Mouse (Mus musculus) limb, embryonic 12.5 days (tissue): ENCODE measurements around the gene Ankrd66. TPM values are rescaled to one million over a fixed set of nuclear protein-coding genes. Genes with fewer than 3 reads are reported as not detected.
A peak's percentile ranks its signal among the peaks of the same experiment; 100 is the strongest.

Source experiments
- ATAC-seq: fragments of 200-750 bp; cut with Nextera tagmentation; 2 replicates; pipeline ENCODE4 v1.8.0; 2017; ENCODE audit warnings: low read depth, moderate TSS enrichment; ENCODE audit not compliant: insufficient number of reproducible peaks, insufficient read depth, low FRiP score, low TSS enrichment
- H3K27ac ChIP-seq: fragments of 300-500 bp; sonication (generic); 2 replicates; pipeline ENCODE4 v1.5.1; 2016; ENCODE audit warnings: mild to moderate bottlenecking, moderate library complexity
- H3K27me3 ChIP-seq: fragments of 300-500 bp; sonication (generic); 2 replicates; pipeline ENCODE4 v1.6.1; 2016; ENCODE audit warnings: mild to moderate bottlenecking, moderate library complexity
- H3K36me3 ChIP-seq: fragments of 300-500 bp; sonication (generic); 2 replicates; pipeline ENCODE4 v1.6.1; 2016; ENCODE audit warnings: mild to moderate bottlenecking, moderate library complexity
- H3K4me1 ChIP-seq: fragments of 300-500 bp; sonication (generic); replicated peaks from 2 replicates; pipeline ENCODE4 v1.6.1; 2016
- H3K4me2 ChIP-seq: fragments of 300-500 bp; sonication (generic); 2 replicates; pipeline ENCODE4 v1.6.1; 2016; ENCODE audit warnings: mild to moderate bottlenecking, moderate library complexity
- H3K4me3 ChIP-seq: fragments of 300-500 bp; sonication (generic); replicated peaks from 2 replicates; pipeline ENCODE4 v1.5.1; 2016; ENCODE audit warnings: mild to moderate bottlenecking
- H3K9ac ChIP-seq: fragments of 300-500 bp; sonication (generic); replicated peaks from 2 replicates; pipeline ENCODE4 v1.6.1; 2016; ENCODE audit warnings: mild to moderate bottlenecking, moderate library complexity
- H3K9me3 ChIP-seq: fragments of 300-500 bp; sonication (generic); 2 replicates; pipeline ENCODE4 v1.6.1; 2016; ENCODE audit warnings: mild to moderate bottlenecking, moderate library complexity
- WGBS: fragments of 180-500 bp; shearing (Covaris S2); methylation state at CpG from one replicate; pipeline ENCODE4 v1.1.7; 2016; 5-methylcytosine and 5-hydroxymethylcytosine counted together
- polyA plus RNA-seq: library from polyadenylated mRNA; unstranded; fragments of >200 nt; fragmentation: Nextera tagmentation; extraction: Ambion mirVana; gene quantifications from 2 replicates; pipeline ENCODE4 v1.2.1, GENCODE M21; 2016

Gene Ankrd66
- polyA plus RNA-seq, 1 experiment from 2014 or later, result not detected

DNA sequence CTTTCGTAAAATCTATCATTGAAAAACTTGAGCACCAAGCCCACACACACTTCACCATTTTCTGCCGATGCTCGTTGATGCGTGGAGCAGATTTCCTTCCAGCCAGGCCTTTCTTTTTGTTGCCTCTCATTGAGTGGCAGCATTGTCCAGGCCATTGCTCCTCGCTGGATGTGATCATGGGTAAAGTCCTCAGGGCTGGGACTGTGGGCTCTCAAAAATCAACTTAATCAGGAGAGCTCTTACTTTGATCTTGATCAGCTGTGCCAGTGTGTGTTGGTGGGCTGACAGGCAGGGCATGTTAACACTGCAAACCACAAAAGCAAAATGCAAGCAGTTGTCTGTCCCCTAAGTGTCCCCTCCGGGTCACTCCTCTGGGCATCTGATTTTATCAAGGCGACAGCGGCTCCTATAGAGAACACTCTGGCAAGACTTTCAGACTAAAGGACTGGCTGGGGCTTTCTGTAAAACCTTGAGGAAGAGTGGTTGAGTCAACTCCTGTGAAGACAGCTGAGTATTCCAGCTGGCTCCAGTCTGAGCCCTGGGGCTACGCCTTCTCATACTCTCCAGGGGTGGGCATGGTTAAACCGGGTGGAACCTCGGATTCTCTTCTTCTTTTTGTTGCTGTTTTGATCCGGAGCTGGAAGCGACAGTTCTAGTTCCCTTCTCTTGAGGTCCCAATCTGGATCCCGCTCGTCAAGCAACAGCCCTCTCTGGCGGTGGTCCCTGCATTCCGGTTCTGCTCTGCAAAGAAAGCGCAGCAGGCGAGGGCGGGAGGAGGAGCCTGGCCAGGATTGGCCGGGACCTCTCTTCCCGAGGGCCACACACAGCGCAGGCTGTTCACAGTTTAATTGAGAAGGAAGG, 8.8 kb downstream of the Ankrd66 start:
- Histone ChIP-seq H3K9ac (no peak overlapping the region), H3K9me3 (no peaks in the 10 kb centered on the region), H3K4me3 (peak overlapping the region; percentile 24), H3K27me3 (no peaks in the 10 kb centered on the region), H3K4me1 (peaks cover 8% of the 10 kb centered on the region; the same call in 1 of the 2 replicates), H3K4me2 (peak overlapping the region; percentile 54), H3K36me3 (no peaks in the 10 kb centered on the region), H3K27ac (no peak overlapping the region)
- ATAC-seq, result peak; percentile 89
- WGBS, result 17% methylated on average over 23 of the region's 23 CpGs

DNA sequence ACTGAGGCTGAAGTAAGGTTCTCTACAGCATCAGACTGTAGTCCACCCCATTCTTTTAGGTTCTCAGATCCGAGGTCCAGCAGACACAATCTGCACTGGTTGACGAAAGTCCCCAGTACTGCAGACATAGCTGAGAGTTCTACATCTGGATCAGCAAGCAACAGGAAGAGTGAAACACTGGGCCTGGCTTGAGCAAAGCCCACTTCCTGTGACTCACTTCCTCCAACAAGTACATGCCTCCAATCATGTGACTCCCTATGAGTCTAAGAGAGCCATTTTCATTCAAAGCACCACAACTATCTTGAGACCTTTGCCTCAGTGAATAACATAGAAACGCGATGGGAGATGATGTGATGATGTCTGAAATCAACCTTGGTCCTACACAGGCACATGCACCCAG, 12.2 kb downstream of the Ankrd66 start:
- Histone ChIP-seq H3K36me3 (no peaks in the 10 kb centered on the region), H3K9ac (no peak overlapping the region), H3K9me3 (no peaks in the 10 kb centered on the region), H3K27me3 (no peaks in the 10 kb centered on the region), H3K4me1 (peaks cover 8% of the 10 kb centered on the region; the same call in 1 of the 2 replicates), H3K4me2 (no peak overlapping the region), H3K4me3 (no peak overlapping the region), H3K27ac (no peak overlapping the region)
- no peak for ATAC-seq
- 94% methylated on average over 4 of the region's 4 CpGs for WGBS

DNA sequence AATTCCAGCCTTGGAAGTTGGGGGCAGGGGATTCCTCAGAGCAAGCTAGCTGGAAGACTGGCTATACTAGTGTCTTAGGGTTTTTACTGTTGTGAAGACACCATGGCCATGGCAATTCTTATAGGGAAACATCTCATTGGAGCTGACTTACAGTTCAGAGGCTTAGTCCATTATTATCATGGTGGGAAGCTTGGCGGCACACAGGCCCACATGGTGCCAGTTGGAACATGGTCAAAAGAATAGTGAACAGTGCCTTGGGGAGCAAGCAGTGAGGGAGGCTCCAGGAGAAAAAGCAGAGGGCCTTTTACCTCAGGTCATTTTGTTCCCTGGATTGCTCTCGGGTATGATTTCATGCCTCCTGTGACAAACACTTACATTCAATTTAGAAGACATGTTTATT, 12.9 kb downstream of the Ankrd66 start:
- ATAC-seq, result no peak
- H3K27me3 ChIP-seq, result no peaks in the 10 kb centered on the region
- H3K4me1 ChIP-seq, result peaks cover 8% of the 10 kb centered on the region; the same call in 1 of the 2 replicates
- WGBS, result 95% methylated on average over 2 of the region's 2 CpGs
- no peak overlapping the region for H3K9ac ChIP-seq
- H3K9me3 ChIP-seq, result peaks cover under 1% of the 10 kb centered on the region; the same call in 1 of the 2 replicates
- no peak overlapping the region for H3K4me3 ChIP-seq
- H3K4me2 ChIP-seq, result no peak overlapping the region
- H3K27ac ChIP-seq, result no peak overlapping the region
- no peaks in the 10 kb centered on the region for H3K36me3 ChIP-seq

DNA sequence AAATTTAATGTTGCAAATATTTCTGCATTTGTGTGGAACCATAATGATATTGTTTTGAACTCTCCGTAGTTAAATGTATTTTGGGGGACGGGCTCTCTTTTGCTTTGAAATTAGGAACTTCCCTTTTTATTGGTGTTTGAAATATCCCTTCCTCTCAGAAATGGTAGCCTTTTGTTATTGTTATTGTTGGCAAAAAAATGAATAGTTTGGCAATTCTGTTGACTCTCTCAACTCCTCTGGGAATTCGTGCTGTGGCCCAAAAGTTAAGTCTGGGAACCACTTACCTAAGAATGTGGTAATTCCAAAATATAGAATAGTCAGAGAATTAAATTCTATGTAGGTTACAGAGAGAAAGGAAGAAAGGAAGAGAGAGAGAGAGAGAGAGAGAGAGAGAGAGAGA, 23.3 kb downstream of the Ankrd66 start:
- H3K4me3 ChIP-seq, result no peak overlapping the region
- no peaks in the 10 kb centered on the region for H3K27me3 ChIP-seq
- peaks cover 1% of the 10 kb centered on the region; the same call in 1 of the 2 replicates for H3K9me3 ChIP-seq
- no peak overlapping the region for H3K4me2 ChIP-seq
- ATAC-seq, result no peak
- no peaks in the 10 kb centered on the region for H3K36me3 ChIP-seq
- no peak overlapping the region for H3K27ac ChIP-seq
- H3K4me1 ChIP-seq, result no peaks in the 10 kb centered on the region
- WGBS, result 83% methylated on average over 3 of the region's 3 CpGs
- H3K9ac ChIP-seq, result no peak overlapping the region

DNA sequence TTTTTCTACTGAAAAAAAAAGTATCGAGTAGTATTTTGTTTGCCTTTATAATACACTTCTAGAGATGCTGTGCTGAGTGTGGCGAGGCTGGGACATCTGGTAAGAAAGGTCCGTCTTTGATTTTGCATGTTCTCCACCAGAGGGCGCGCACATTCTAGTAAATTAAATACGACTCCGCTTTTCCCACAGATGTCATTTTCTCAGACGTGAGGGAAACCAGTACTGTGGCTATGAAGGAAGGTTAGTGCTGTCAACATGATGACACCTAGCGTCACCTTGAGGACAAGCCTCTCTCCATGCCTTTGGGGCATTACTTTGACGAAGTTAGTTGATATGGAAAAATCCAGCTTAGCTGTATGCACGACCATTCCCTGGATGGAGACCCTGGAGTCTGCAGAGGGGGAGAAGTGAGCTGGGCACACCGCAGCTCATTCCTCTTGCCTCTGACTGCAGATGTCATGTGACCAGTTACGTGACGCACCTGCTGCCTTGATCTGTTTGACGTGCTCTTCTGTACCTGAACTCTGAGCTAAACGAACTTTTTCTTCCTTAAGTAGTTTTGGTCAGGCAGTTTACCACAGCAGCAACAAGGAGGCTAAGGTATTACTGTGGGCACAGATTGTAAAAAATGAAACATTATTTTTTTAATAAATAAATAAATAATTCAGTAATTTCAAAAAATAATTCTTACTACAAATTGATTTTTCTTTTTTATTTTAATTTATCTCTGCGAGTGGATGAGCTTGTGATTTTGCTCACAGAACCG, 24.6 kb downstream of the Ankrd66 start:
- whole genome bisulfite sequencing, result 28% methylated on average over 18 of the region's 18 CpGs

DNA sequence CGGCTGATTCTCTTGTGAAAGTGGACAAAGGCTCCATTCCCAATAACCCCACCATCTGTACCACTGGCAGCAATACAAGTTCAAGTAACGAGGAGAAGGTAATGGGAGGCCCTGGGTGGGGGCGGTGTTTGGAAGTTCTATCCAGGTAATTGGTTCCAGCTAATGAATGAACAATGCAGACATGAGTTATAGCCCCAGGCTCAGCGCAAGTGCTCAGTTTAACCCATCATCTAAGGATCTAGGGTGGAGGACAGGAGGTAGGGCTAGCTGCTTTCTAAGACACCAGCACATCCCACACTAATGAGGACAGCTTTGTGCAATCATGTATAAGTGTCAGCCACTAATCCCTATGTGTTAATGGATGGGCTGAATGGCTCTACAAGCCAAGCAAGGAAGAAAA, 32.7 kb downstream of the Ankrd66 start:
- Histone ChIP-seq H3K27ac (no peak overlapping the region), H3K4me3 (no peak overlapping the region), H3K4me2 (no peak overlapping the region), H3K27me3 (no peaks in the 10 kb centered on the region), H3K9ac (no peak overlapping the region), H3K9me3 (peaks cover 9% of the 10 kb centered on the region), H3K4me1 (peaks cover 6% of the 10 kb centered on the region; the same call in 1 of the 2 replicates), H3K36me3 (no peaks in the 10 kb centered on the region)
- ATAC-seq, result no peak
- WGBS, result 31% methylated on average over 4 of the region's 4 CpGs

More for the DNA sequence above, 24.6 kb downstream of the Ankrd66 start:
- H3K4me2 ChIP-seq, result no peak overlapping the region
- H3K9me3 ChIP-seq, result peaks cover 9% of the 10 kb centered on the region
- H3K4me1 ChIP-seq, result no peaks in the 10 kb centered on the region
- no peak overlapping the region for H3K27ac ChIP-seq
- no peaks in the 10 kb centered on the region for H3K27me3 ChIP-seq
- H3K9ac ChIP-seq, result no peak overlapping the region
- H3K4me3 ChIP-seq, result no peak overlapping the region
- peak; percentile 56; the same call in 1 of the 2 replicates for ATAC-seq
- no peaks in the 10 kb centered on the region for H3K36me3 ChIP-seq

DNA sequence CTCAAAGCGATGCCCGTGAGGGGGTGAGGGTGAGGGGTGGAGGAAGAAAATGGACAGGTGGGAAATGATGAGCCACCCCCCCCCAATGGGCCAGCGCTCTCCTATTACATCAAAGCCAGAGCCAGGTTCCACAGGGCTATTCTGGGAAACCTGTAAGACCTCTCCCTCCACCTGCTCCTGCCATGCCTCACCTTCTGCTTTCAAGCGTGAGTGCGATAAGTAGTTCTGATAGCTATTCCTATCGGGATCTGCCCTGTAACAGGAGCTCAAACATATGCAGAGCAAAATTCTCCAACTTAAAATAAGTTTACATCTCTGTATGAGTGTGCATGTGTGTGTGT, 38.9 kb downstream of the Ankrd66 start:
- no peaks in the 10 kb centered on the region for H3K4me1 ChIP-seq
- no peak overlapping the region for H3K4me2 ChIP-seq
- no peak overlapping the region for H3K27ac ChIP-seq
- H3K9ac ChIP-seq, result no peak overlapping the region
- H3K4me3 ChIP-seq, result no peak overlapping the region
- 63% methylated on average over 6 of the region's 6 CpGs for WGBS
- no peaks in the 10 kb centered on the region for H3K9me3 ChIP-seq
- no peaks in the 10 kb centered on the region for H3K27me3 ChIP-seq
- ATAC-seq, result no peak
- no peaks in the 10 kb centered on the region for H3K36me3 ChIP-seq

DNA sequence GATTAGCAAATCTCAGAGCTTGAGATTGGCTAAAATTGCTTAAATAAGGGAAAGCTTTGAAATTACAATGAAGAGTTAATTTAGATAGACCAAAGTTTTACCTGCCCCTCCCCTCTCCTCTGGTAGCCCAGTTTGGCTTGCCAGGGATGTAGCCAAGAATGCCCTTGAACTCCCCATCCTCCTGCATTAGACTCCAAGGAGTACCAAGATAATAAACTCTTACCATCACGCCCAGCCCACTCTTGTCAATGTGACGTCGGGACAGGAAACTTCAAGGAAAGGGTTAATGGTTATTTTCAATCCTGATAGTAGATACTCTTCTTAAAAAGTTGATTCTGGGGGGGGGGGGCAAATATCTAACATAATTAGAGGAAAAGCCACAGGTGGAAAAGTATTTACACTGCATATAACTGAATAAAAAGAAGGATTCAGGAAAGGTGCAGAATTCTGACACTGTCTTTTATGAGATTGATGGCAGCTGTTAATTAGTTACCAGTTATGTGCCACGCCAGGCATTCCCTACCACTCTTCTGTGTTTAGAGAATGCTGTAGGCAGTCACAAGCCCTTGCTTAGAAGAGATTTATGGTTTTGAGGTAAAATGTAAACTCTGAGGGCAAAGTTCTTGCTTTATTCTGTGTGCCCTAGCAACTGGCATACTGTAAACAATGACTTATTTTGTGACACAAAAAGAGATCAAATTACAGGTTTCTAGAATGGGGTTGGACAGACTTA, 39.4 kb downstream of the Ankrd66 start:
- no peak for ATAC-seq
- WGBS, result 51% methylated on average over 4 of the region's 4 CpGs

DNA sequence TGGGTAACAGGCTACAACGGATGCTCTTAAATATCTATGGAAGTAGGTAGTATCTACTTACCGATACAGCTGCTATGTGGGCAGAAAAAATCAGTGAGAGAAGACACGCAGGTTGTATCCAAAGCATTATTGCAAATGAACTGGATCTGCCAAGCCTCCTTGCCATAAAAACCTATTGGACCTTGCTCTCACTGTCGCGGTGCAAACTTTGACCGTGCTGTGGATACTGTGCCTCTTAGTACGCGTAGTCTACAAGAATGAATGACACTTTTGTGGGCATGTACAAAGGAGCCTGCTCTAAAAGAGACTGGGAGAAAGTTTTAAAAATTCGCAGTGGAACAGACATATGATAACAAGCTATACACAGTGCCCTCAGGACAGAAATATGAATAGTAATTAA, 40.8 kb downstream of the Ankrd66 start, which contains the start of gene Mep1a:
TSS of gene Mep1a (minus strand) at position 221 of the 400 bp plus-strand sequence.
- Histone ChIP-seq H3K27ac (no peak within 1 kb of the TSS), H3K27me3 (no peaks in the 10 kb centered on the region), H3K4me2 (no peak within 1 kb of the TSS), H3K9ac (no peak within 1 kb of the TSS), H3K9me3 (no peaks in the 10 kb centered on the region), H3K4me1 (no peaks in the 10 kb centered on the region), H3K36me3 (no peaks in the 10 kb centered on the region), H3K4me3 (no peak within 1 kb of the TSS)
- whole genome bisulfite sequencing, result 93% methylated on average over 9 of the region's 9 CpGs
- no peak for ATAC-seq

More for the DNA sequence above, 39.4 kb downstream of the Ankrd66 start:
- H3K9me3 ChIP-seq, result no peaks in the 10 kb centered on the region
- no peak overlapping the region for H3K9ac ChIP-seq
- H3K4me3 ChIP-seq, result no peak overlapping the region
- no peaks in the 10 kb centered on the region for H3K4me1 ChIP-seq
- no peak overlapping the region for H3K27ac ChIP-seq
- H3K27me3 ChIP-seq, result no peaks in the 10 kb centered on the region
- no peak overlapping the region for H3K4me2 ChIP-seq
- H3K36me3 ChIP-seq, result no peaks in the 10 kb centered on the region

DNA sequence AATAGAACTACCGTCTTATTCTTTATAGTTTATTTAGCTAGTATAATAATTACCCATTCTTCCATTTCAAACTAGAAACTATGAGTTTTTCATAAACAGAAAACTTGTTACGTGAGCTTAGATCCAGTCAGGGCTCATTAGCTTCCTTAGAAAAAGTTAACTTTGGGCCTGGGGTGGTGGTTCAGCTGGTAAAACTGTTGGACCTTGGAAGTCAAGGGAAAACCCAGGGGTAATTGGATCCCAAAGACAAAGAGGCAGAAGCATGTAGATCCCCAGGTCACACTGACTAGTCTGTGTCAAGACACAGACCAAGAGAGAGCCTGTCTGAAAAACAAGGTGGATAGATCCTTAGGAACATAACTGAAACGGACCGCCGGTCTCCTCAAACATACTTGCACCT, 41.8 kb downstream of the Ankrd66 start:
- H3K4me2 ChIP-seq, result no peak overlapping the region

DNA sequence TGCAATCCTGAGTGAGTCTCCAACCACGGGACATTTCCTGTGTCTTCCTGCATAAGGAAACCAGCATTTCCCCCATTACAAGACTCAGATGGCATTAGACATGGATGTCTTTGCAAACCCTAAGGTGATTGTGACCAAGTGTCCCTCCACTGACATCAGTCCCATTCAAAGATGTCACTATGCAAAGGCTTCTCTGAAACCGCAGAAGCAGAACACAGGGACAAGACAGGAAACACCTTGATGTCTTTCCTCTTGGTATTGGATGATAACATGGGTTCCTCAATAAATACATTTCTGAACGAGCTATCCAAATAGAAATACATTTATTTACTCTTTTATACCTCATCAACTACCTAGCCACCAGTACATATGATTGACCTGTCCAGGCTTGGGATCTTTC, 42.2 kb downstream of the Ankrd66 start:
- no peak overlapping the region for H3K4me2 ChIP-seq
- WGBS, result 82% methylated on average over 3 of the region's 3 CpGs
- H3K9me3 ChIP-seq, result no peaks in the 10 kb centered on the region
- no peak for ATAC-seq
- no peak overlapping the region for H3K27ac ChIP-seq
- no peak overlapping the region for H3K4me3 ChIP-seq
- no peaks in the 10 kb centered on the region for H3K36me3 ChIP-seq
- H3K4me1 ChIP-seq, result no peaks in the 10 kb centered on the region
- no peaks in the 10 kb centered on the region for H3K27me3 ChIP-seq
- H3K9ac ChIP-seq, result no peak overlapping the region

More for the DNA sequence above, 41.8 kb downstream of the Ankrd66 start:
- H3K27ac ChIP-seq, result no peak overlapping the region
- H3K36me3 ChIP-seq, result no peaks in the 10 kb centered on the region
- no peaks in the 10 kb centered on the region for H3K9me3 ChIP-seq
- H3K4me3 ChIP-seq, result no peak overlapping the region
- no peaks in the 10 kb centered on the region for H3K4me1 ChIP-seq
- WGBS, result 94% methylated on average over 5 of the region's 5 CpGs
- no peak for ATAC-seq
- H3K9ac ChIP-seq, result no peak overlapping the region
- H3K27me3 ChIP-seq, result no peaks in the 10 kb centered on the region
